Mouse (Mus musculus): ENCODE results near the gene Fanca.

Gene Fanca

GRCm38 (mm10) chr8:123318467-123318911 lies at the start of gene Fanca:
Gene Fanca (minus strand): TSS chr8:123318576.
- DNase-seq = peak; percentile 89

- DNase-seq = peak; percentile 83
These were observed 42.8 kb upstream of the Fanca start for GRCm38 (mm10) chr8:123361082-123361739.

GRCm38 (mm10) chr8:123353216-123353615 lies 34.8 kb upstream of the Fanca start:
- DNase-seq = no peak

- no peak for DNase-seq
These were observed 34.4 kb upstream of the Fanca start for GRCm38 (mm10) chr8:123352786-123353185.

DNA sequence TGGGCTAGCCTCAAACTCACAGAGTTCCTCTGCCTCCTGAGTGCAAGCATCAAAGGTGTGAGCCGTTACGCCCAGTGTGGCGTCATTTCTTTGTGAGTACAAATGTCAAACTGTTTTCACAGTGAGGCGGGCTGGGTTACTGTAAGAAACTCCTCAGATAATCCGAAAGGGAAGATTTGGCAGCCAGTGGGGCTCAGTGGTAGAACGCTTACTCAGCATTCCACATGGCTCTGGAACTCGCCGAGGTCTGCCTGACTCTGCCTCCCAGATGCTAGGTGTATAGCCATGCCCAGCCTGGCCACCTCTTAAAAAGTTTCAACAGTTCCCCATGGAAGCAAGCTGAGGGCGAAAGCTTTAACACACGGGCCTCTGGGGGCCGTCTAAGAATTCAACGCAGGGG lies 33.7 kb upstream of the Fanca start:
- no peak for DNase-seq

DNA sequence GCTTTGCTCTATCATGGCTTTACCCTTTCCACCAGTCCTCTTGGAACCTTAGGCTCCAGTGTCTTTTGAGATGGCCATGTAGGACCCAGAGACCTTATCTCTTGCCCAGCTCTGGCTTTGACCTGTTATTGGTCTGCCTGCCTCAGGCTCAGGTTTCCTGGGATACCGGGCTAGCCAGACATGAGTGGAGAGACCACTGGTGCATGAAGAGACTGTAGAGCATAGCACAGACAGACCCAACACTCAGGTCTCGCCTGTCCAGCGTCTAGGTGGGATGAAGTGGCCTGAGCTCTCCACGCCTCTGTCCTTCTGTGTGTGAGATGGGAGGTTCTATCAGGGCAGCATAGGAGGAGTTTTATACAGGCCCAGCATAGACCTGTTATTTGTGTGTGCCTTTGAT lies 30.7 kb upstream of the Fanca start:
- no peak for DNase-seq

DNA sequence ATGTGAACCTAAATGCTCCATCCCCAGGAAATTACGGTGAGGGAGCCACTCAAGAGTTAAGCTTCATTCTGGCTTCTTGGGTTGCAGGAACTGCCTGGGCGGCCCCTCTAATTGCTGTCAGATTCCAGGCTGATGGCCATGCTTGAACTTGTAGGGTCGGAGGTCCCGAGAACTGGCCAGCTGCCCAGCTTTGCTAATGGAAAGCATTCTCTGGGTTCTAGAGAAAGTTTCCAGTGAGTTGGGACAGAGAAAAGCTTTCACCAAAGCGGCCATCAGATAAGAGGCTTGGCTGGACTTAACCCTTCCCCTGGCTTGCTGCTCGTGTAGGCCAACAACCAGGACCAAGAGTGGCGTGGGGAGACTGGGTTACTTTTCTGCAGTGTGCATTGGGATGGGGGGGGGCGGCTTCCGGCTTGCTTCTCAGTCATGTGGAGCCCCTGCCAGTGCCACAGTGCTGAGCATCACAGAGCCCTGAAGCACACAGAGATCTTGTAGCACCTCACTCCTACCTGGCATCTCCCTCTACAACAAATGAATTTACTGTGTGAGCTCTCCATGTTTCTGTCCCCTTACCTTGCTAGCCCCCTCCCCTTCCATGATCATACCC lies 30.0 kb upstream of the Fanca start:
- no peak for DNase-seq

DNA sequence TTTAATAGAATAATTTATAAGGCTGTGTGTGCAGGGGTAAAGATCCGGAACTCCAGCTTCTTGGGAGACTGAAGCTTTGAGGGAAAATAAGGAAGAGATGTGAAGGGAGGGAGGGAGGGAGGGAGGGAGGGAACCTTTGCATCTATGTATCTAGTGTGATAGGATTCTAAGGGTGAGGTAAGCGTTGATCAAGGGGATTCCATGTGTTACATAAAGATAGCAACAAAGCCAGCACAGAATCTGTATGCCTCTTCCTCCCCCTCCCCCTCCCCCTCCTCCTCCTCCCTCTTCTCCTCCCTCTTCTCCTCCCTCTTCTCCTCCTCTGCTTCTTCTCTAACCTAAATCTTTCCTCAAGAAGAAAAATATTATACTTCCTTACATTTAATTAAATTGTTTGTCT lies 28.9 kb upstream of the Fanca start:
- no peak for DNase-seq

- DNase-seq = no peak
These were observed 27.5 kb upstream of the Fanca start for GRCm38 (mm10) chr8:123345856-123346255.

- no peak for DNase-seq
These were observed 26.8 kb upstream of the Fanca start for GRCm38 (mm10) chr8:123345135-123345534.

DNA sequence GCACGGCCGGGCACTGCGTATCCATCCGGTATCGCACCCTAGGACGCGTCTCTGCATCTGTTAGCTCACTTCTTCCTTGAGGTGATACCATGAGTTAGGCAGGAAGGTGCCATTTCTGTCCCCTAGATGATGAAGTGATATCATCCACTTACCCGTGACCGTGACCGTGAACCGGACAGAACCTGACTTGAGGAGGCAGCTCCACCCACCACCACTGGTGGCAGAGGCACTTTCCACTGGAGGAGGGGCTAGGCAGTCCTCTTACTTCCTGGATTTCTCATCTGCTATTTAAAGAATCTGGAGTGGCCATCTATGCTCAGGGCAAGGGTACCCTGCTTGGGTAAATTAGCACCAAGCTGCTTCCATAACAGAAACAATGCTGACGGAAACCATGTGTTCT lies 25.0 kb upstream of the Fanca start:
- DNase-seq = no peak

GRCm38 (mm10) chr8:123342911-123343310 lies 24.5 kb upstream of the Fanca start:
- DNase-seq = no peak

- no peak for DNase-seq
These were observed 23.9 kb upstream of the Fanca start for GRCm38 (mm10) chr8:123342253-123342652.

DNA sequence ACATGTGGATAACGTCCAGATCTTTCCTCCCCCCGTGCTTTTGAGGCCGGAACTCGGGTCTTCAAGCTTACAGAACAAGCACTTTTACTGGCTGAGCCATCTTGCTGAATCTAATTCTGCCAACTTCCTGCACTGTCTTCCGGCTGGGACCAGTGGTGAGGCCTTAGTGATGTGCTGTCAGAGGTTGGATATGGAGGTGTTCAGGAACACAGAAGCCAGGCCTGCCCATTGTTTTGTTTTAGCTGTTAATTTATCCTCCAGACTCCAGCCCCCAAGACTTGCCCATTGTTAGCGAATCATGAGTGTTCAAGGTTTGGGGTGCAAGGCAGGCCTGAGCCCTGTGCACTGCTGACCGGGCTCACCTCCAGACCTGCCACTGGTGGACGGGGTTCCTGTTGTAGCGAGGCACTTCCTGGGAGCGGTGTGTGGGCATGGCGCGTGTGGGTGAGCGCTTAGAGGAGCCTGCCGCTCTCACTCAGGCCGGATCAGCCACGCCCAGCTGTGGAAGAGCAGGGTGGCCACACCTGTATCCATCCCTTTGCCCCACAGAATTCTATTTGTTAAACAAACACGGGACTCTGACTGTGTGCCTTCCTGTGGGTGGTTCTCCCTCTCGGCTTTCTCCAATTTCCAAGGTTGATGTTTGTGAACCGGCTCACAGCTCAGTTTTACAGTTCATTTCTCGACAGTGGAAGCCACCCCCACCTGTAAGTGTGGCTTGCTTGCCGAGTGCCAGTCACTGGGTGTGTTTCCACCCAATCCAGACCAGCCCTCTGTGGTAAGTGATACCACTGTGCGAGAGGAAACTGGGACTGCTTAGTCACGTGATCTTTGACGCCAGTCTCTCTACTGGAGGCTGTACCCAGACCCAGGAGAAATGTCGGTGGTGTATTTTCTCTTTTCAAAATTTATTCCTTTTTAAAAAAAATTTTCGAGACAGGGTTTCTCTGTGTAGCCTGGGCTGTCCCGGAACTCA lies 23.0 kb upstream of the Fanca start:
- DNase-seq = no peak

DNA sequence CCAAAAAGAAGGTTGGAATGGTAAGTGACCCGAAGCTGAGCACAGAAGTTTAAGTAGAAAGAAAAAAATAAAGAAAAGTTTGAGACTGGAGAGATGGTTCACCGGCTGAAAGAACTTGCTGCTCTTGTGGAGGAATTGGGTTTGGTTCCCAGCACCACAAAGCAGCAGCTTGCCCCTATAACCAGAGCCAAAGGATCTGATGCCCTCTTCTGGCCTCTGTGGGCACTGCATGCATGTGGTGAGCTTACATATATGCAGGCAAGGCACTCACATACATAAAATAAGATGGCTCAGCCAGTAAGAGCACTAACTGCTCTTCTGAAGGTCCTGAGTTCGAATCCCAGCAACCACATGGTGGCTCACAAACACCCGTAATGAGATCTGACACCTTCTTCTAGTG lies 21.7 kb upstream of the Fanca start:
- DNase-seq = no peak

DNA sequence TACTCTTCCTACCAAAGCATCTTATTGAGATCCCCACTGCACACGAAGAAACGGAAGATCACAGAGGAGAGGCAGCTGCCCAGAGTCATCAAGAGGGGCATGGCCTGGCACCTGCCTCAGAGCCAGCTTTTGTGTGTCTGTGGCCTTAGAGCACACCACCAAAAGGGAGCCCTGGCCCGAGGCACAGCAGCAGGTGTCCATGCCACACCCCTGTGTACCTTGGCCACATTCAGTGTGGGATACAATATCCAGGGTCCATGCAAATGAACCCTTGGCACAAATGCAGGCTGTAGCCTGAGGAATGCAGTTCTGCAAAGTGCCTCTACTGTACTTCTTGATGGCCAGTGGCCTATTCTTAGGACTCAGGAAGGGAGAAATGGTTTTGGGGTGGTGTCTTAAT lies 19.1 kb upstream of the Fanca start:
- DNase-seq = no peak

- DNase-seq = no peak
These were observed 16.1 kb upstream of the Fanca start for GRCm38 (mm10) chr8:123334467-123334866.

DNA sequence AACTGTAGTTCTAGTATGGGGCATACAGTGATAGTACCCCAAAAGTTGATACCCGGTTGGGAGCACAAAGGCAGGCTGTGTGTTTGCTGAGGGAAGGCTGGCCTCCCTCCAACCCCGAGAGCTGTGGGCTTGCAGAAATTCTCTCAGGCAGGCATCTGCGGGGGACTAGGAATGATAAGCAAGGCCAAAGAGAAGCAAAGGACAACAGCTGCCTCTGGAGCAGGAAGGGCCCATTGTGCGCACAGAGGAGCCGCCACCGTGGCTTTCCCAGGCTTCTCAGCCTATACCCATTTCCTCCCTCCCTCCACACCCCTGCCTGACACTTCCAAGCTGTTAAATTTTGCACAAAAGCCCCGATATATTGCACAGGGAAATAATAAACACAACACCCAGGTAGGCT lies 15.5 kb upstream of the Fanca start:
- DNase-seq = no peak

- peak; percentile 30 for DNase-seq
These were observed 14.8 kb upstream of the Fanca start for GRCm38 (mm10) chr8:123333091-123333587.

- DNase-seq = peak; percentile 70
These were observed 14.1 kb upstream of the Fanca start, which contains the start of gene Spire2 for GRCm38 (mm10) chr8:123332262-123333090. Gene Spire2 (plus strand): TSS chr8:123332713.

DNA sequence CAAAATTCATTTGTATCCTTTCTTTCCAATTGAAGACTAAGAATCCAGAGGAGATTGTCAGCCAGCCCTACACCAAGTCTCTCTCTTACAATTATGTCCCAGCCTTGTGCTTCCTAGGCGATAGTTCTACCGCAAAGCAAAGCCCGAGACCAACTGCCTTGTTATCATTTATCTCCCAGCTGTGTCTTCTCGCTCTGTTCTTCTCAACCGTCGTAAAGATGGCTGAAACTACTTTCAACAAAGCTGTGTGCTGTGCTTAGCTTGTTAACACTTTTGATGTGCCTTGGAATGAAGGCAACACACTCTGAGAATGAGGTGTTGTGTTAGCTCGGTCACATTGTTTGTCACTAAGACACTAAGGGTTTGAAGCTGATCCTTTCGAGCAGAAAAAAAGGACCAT lies 13.4 kb upstream of the Fanca start:
- DNase-seq = no peak

DNA sequence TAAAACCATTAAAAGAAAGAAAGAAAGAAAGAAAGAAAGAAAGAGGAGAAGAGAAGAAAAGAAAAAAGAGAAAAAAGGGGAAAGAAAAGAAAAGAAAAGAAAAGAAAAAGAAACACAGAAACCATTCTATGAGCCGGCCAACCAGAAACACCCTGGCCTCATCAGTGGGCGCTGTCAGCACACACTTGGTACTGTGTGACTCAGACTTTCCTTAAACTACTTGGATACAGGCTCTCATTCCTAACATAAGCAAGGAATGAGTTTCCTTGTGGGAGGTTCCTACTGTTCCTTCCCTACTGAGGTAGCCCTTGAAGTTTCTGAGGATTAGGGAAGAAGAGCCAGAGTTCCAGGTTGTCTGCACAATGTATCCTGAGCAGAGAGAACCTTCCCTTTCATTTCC lies 12.9 kb upstream of the Fanca start:
- no peak for DNase-seq
